Mouse (Mus musculus): ENCODE results near the gene Asb10. TPM values are rescaled to one million over a fixed set of nuclear protein-coding genes. Genes with fewer than 3 reads are reported as not detected.

The Asb10 gene
- polyA plus RNA-seq, 1 experiment, result not detected

DNA sequence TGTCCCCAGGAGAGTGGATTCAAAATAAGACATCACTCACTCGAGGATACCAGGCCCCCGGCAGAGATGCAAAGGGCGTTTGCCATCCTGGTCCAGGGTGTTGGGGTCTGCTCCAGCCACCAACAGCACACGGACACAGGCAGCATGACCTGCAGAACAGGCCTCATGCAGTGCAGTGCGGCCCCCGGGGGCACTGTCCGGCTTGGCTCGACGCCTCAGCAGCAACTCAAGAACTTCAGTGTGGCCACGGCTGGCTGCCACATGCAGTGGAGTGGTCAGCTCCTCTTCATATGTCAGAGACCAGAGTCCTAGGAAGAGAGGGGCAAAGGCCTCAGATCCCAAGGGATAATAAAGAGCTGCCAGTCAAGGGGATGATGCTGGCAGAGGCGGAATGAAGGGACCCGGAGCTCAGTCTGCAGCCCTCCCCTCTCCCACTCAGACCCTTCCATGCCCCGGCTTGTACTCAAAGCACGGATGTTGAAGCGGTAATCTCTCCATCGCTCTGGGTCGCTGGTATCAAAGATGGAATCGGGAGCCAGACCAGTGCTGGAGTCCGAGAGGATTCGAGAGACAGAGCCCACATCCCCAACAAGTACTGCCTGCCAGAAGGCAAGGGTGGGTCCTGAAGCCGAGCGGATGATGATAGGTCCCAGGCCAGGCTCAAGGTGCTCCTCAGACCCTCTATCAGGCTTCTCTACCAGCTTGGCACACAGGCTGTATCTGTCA lies 1.0 kb downstream of the Asb10 start:
- Histone ChIP-seq H3K36me3 (ENCODE audit: control insufficient read depth, insufficient read depth) (no peaks in the 10 kb centered on the region), H3K79me2 (ENCODE audit: control insufficient read depth, insufficient read depth) (no peaks in the 10 kb centered on the region), H3K27me3 (ENCODE audit: control insufficient read depth, insufficient read depth, insufficient read length) (peaks cover 52% of the 10 kb centered on the region), H3K79me3 (ENCODE audit: low read depth) (no peaks in the 10 kb centered on the region), H3K4me3 (ENCODE audit: insufficient read depth, poor library complexity, severe bottlenecking) (no peak overlapping the region), H3ac (ENCODE audit: control insufficient read depth, insufficient read length, low read depth) (no peak overlapping the region)
- TF ChIP-seq CTCF (IDR thresholded peaks at IDR 0.05; ENCODE audit: control insufficient read depth, insufficient read depth, insufficient read length) (no peak), MYOD1 (IDR thresholded peaks at IDR 0.05; ENCODE audit: control insufficient read depth, insufficient read length, low read depth) (no peak), CEBPB (IDR thresholded peaks at IDR 0.05; ENCODE audit: low read depth) (no peak), USF1 (IDR thresholded peaks at IDR 0.05; ENCODE audit: low read depth) (no peak), MYOG (IDR thresholded peaks at IDR 0.05; ENCODE audit: control insufficient read depth, extremely low read depth, insufficient read length) (no peak), MAX (IDR thresholded peaks at IDR 0.05) (no peak), FOSL1 (IDR thresholded peaks at IDR 0.05; ENCODE audit: insufficient read depth, low read length, poor library complexity, severe bottlenecking) (no peak)

DNA sequence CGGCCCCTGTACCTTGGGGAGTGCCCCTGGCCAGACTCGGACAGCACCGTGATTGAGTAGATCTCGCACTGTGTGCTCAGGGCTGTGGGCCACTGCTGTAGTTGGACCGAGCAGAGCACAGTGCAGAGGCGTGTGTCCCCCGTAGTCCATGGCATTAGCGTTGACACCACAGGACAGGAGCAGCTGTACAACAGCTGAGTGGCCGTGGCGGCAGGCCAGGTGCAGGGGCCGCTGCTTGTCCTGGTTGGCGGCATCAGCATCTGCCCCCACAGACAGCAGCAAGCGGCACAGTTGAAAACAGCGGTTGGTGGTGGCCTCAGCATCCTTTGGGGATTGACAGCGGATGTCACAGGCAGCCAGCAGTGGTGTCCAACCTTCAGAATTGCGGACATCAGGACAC lies 3.2 kb downstream of the Asb10 start:
- H3K4me3 ChIP-seq (ENCODE audit: insufficient read depth, poor library complexity, severe bottlenecking), result no peak overlapping the region

DNA sequence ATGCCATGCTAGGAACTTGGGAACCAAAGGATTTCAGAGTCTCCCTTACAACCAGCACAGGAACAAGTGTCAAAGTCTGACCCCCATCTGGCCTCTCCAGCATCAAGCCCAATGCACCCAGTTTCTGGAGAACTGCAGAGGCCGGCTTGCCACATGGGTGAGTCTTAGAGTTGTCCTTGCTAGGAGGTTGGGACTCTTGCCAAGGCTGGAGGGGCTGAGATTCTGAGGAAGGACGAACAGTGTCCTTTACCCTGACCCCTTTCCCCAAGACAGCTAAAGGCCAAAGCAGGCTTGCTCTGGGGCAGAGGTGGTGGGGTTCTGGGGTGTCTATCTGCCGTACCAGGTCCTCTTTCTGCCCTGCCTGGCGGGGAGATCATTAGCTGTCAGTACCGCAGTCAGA lies 4.3 kb downstream of the Asb10 start:
- Histone ChIP-seq H3K36me3 (ENCODE audit: control insufficient read depth, insufficient read depth) (no peaks in the 10 kb centered on the region), H3K79me2 (ENCODE audit: control insufficient read depth, insufficient read depth) (no peaks in the 10 kb centered on the region), H3K79me3 (ENCODE audit: low read depth) (no peaks in the 10 kb centered on the region), H3K27me3 (ENCODE audit: control insufficient read depth, insufficient read depth, insufficient read length) (peaks cover 72% of the 10 kb centered on the region), H3K4me3 (ENCODE audit: insufficient read depth, poor library complexity, severe bottlenecking) (no peak overlapping the region), H3ac (ENCODE audit: control insufficient read depth, insufficient read length, low read depth) (no peak overlapping the region)
- TF ChIP-seq MAX (IDR thresholded peaks at IDR 0.05) (no peak), MYOG (IDR thresholded peaks at IDR 0.05; ENCODE audit: control insufficient read depth, extremely low read depth, insufficient read length) (no peak), FOSL1 (IDR thresholded peaks at IDR 0.05; ENCODE audit: insufficient read depth, low read length, poor library complexity, severe bottlenecking) (no peak), CEBPB (IDR thresholded peaks at IDR 0.05; ENCODE audit: low read depth) (no peak), USF1 (IDR thresholded peaks at IDR 0.05; ENCODE audit: low read depth) (no peak), MYOD1 (IDR thresholded peaks at IDR 0.05; ENCODE audit: control insufficient read depth, insufficient read length, low read depth) (no peak), CTCF (IDR thresholded peaks at IDR 0.05; ENCODE audit: control insufficient read depth, insufficient read depth, insufficient read length) (no peak)

More for the DNA sequence above, 3.2 kb downstream of the Asb10 start:
- H3ac ChIP-seq (ENCODE audit: control insufficient read depth, insufficient read length, low read depth), result no peak overlapping the region
- TF ChIP-seq FOSL1 (IDR thresholded peaks at IDR 0.05; ENCODE audit: insufficient read depth, low read length, poor library complexity, severe bottlenecking) (no peak), MAX (IDR thresholded peaks at IDR 0.05) (no peak), MYOG (IDR thresholded peaks at IDR 0.05; ENCODE audit: control insufficient read depth, extremely low read depth, insufficient read length) (no peak), USF1 (IDR thresholded peaks at IDR 0.05; ENCODE audit: low read depth) (no peak), MYOD1 (IDR thresholded peaks at IDR 0.05; ENCODE audit: control insufficient read depth, insufficient read length, low read depth) (no peak), CTCF (IDR thresholded peaks at IDR 0.05; ENCODE audit: control insufficient read depth, insufficient read depth, insufficient read length) (no peak), CEBPB (IDR thresholded peaks at IDR 0.05; ENCODE audit: low read depth) (no peak)
- H3K27me3 ChIP-seq (ENCODE audit: control insufficient read depth, insufficient read depth, insufficient read length), result peaks cover 63% of the 10 kb centered on the region
- H3K79me3 ChIP-seq (ENCODE audit: low read depth), result no peaks in the 10 kb centered on the region
- H3K36me3 ChIP-seq (ENCODE audit: control insufficient read depth, insufficient read depth), result no peaks in the 10 kb centered on the region
- H3K79me2 ChIP-seq (ENCODE audit: control insufficient read depth, insufficient read depth), result no peaks in the 10 kb centered on the region

DNA sequence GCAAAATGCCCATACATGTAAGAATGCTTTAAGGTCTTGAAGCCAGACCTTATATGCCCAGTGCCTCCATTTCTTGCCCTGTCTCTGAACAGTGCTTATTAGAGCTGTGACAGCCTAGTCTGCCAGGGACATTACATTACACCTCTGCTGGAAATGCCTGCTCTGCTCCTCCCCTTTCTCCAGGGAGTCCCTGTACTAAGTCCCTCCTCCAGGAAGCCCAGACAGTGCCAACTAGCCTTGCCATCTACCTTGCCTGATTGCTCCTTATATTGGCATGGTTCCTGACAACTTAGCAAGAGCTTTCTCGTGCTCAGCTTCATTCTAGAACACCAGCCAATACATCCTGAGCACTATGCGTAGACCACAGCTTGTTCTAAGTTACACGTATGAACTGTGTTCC lies 5.0 kb downstream of the Asb10 start:
- Histone ChIP-seq H3K27me3 (ENCODE audit: control insufficient read depth, insufficient read depth, insufficient read length) (peaks cover 78% of the 10 kb centered on the region), H3K79me3 (ENCODE audit: low read depth) (no peaks in the 10 kb centered on the region), H3K79me2 (ENCODE audit: control insufficient read depth, insufficient read depth) (no peaks in the 10 kb centered on the region), H3K36me3 (ENCODE audit: control insufficient read depth, insufficient read depth) (no peaks in the 10 kb centered on the region), H3ac (ENCODE audit: control insufficient read depth, insufficient read length, low read depth) (no peak overlapping the region), H3K4me3 (ENCODE audit: insufficient read depth, poor library complexity, severe bottlenecking) (no peak overlapping the region)
- TF ChIP-seq MAX (IDR thresholded peaks at IDR 0.05), result no peak
- no peak for TF ChIP-seq MYOD1 (IDR thresholded peaks at IDR 0.05; ENCODE audit: control insufficient read depth, insufficient read length, low read depth)
- TF ChIP-seq FOSL1 (IDR thresholded peaks at IDR 0.05; ENCODE audit: insufficient read depth, low read length, poor library complexity, severe bottlenecking), result no peak
- TF ChIP-seq CTCF (IDR thresholded peaks at IDR 0.05; ENCODE audit: control insufficient read depth, insufficient read depth, insufficient read length), result no peak
- TF ChIP-seq USF1 (IDR thresholded peaks at IDR 0.05; ENCODE audit: low read depth), result no peak
- no peak for TF ChIP-seq CEBPB (IDR thresholded peaks at IDR 0.05; ENCODE audit: low read depth)
- no peak for TF ChIP-seq MYOG (IDR thresholded peaks at IDR 0.05; ENCODE audit: control insufficient read depth, extremely low read depth, insufficient read length)

DNA sequence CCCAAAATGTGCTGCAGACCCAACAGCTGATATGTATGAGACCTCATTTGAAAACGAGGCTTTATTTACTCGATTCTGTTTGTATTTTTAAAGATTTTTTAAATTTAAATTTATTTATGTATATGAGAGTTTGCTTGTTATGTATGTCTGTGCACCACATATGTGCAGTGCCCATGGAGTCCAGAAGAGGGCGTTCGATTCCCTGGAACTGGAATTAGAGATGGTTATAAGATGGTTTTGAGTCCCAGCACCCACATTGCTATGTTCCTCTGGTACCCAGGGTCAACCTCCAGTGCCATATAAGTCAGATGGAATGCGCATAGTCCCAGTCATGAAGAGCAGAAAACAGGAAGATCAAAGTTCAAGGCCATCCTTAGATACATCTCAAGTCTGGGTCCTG lies 6.5 kb downstream of the Asb10 start:
- Histone ChIP-seq H3K27me3 (ENCODE audit: control insufficient read depth, insufficient read depth, insufficient read length) (peaks cover 64% of the 10 kb centered on the region), H3K4me3 (ENCODE audit: insufficient read depth, poor library complexity, severe bottlenecking) (no peak overlapping the region), H3K79me3 (ENCODE audit: low read depth) (no peaks in the 10 kb centered on the region), H3K79me2 (ENCODE audit: control insufficient read depth, insufficient read depth) (no peaks in the 10 kb centered on the region), H3K36me3 (ENCODE audit: control insufficient read depth, insufficient read depth) (no peaks in the 10 kb centered on the region), H3ac (ENCODE audit: control insufficient read depth, insufficient read length, low read depth) (no peak overlapping the region)
- TF ChIP-seq USF1 (IDR thresholded peaks at IDR 0.05; ENCODE audit: low read depth) (no peak), CTCF (IDR thresholded peaks at IDR 0.05; ENCODE audit: control insufficient read depth, insufficient read depth, insufficient read length) (no peak), MYOD1 (IDR thresholded peaks at IDR 0.05; ENCODE audit: control insufficient read depth, insufficient read length, low read depth) (no peak), MYOG (IDR thresholded peaks at IDR 0.05; ENCODE audit: control insufficient read depth, extremely low read depth, insufficient read length) (no peak), MAX (IDR thresholded peaks at IDR 0.05) (no peak), CEBPB (IDR thresholded peaks at IDR 0.05; ENCODE audit: low read depth) (no peak), FOSL1 (IDR thresholded peaks at IDR 0.05; ENCODE audit: insufficient read depth, low read length, poor library complexity, severe bottlenecking) (no peak)
